Mouse (Mus musculus) liver, embryonic 13.5 days (tissue): ENCODE measurements around the gene Ada. TPM values are rescaled to one million over a fixed set of nuclear protein-coding genes. Genes with fewer than 3 reads are reported as not detected.

Experiments
- ATAC-seq: fragments of 200-750 bp; cut with Nextera tagmentation; 2 replicates; pipeline ENCODE4 v1.8.0; 2017; ENCODE audit warnings: low read depth, mild to moderate bottlenecking, moderate number of reproducible peaks, moderate library complexity
- DNase-seq: peaks from one replicate; pipeline ENCODE4 v3.0.0; 2022
- H3K27ac ChIP-seq: fragments of 300-500 bp; sonication (generic); 2 replicates; pipeline ENCODE4 v1.5.1; 2015; ENCODE audit warnings: moderate library complexity, mild to moderate bottlenecking, inconsistent platforms
- H3K27me3 ChIP-seq: fragments of 300-500 bp; sonication (generic); 2 replicates; pipeline ENCODE4 v1.6.1; 2015; ENCODE audit warnings: mild to moderate bottlenecking, inconsistent platforms
- H3K36me3 ChIP-seq: fragments of 300-500 bp; sonication (generic); 2 replicates; pipeline ENCODE4 v1.6.1; 2015; ENCODE audit warnings: mild to moderate bottlenecking, inconsistent platforms
- H3K4me1 ChIP-seq: fragments of 300-500 bp; sonication (generic); replicated peaks from 2 replicates; pipeline ENCODE4 v1.6.1; 2015; ENCODE audit warnings: inconsistent platforms
- H3K4me2 ChIP-seq: fragments of 300-500 bp; sonication (generic); 2 replicates; pipeline ENCODE4 v1.6.1; 2015; ENCODE audit warnings: inconsistent platforms, mild to moderate bottlenecking, moderate library complexity
- H3K4me3 ChIP-seq: fragments of 300-500 bp; sonication (generic); replicated peaks from 2 replicates; pipeline ENCODE4 v1.5.1; 2015; ENCODE audit warnings: mild to moderate bottlenecking, inconsistent platforms
- H3K9ac ChIP-seq: fragments of 300-500 bp; sonication (generic); 2 replicates; pipeline ENCODE4 v1.6.1; 2015; ENCODE audit warnings: mild to moderate bottlenecking, inconsistent platforms
- H3K9me3 ChIP-seq: fragments of 300-500 bp; sonication (generic); replicated peaks from 2 replicates; pipeline ENCODE4 v1.6.1; 2016; ENCODE audit warnings: inconsistent platforms
- WGBS: fragments of 180-500 bp; shearing (Covaris S2); methylation state at CpG from one replicate; pipeline ENCODE4 v1.1.7; 2015; ENCODE audit not compliant: insufficient replicate concordance; 5-methylcytosine and 5-hydroxymethylcytosine counted together
- polyA plus RNA-seq: library from polyadenylated mRNA; unstranded; fragments of >200 nt; fragmentation: Nextera tagmentation; extraction: Ambion mirVana; gene quantifications from 2 replicates; pipeline ENCODE4 v1.2.1, GENCODE M21; 2015

Ada gene
- polyA plus RNA-seq, 1 experiment from 2014 or later = 5.5 TPM

DNA sequence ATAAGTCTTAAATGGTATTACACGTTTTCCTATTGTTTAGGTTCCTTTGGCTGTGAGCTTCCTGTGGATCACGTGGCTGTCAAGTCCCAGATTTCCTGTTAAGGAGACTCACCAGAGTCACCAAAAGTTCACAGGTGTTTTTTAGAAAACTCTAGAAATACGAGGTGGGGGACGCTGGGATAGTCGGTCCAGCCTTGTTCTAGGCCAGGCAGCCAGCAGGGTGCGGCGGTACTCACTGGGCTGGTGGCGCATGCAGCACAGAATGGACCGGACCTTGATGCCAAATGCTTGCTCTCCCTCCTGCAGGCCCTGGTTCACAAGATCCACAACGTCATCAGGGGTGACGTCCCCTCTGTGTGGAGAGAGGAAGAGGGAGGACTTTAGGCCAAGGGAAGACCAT, 18.0 kb downstream of the Ada start:
- H3K4me2 ChIP-seq = no peak overlapping the region
- no peaks in the 10 kb centered on the region for H3K27me3 ChIP-seq
- DNase-seq (no peak), ATAC-seq (no peak)
- H3K27ac ChIP-seq = no peak overlapping the region
- H3K4me1 ChIP-seq = peaks cover 22% of the 10 kb centered on the region
- H3K9ac ChIP-seq = no peak overlapping the region
- 80% methylated on average over 11 of the region's 11 CpGs for WGBS
- no peak overlapping the region for H3K4me3 ChIP-seq
- H3K36me3 ChIP-seq = peaks cover 28% of the 10 kb centered on the region
- H3K9me3 ChIP-seq = no peaks in the 10 kb centered on the region

DNA sequence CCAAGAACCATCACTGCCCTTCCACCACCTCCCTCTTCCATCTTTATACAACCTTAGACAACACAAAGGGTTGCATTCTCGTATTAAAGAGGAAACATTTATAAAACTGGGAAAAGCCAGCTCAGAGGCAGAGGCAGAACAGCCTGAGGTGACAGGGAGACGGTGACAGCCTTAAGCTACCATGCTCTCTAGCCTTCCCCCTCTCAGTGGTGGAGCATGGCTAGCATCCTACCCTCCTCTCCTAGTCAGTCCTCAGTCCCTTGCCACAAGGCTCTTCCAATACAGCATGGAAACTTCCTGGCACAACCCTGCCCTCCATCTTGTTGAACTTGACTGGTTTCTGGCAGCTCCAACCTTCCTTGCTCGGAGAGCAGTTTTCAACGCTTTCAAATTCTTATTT, 21.7 kb downstream of the Ada start:
- H3K4me2 ChIP-seq = no peak overlapping the region
- H3K27ac ChIP-seq = no peak overlapping the region
- no peaks in the 10 kb centered on the region for H3K27me3 ChIP-seq
- H3K9me3 ChIP-seq = no peaks in the 10 kb centered on the region
- H3K9ac ChIP-seq = no peak overlapping the region
- no peak overlapping the region for H3K4me3 ChIP-seq
- DNase-seq (no peak), ATAC-seq (no peak)
- H3K4me1 ChIP-seq = peaks cover 7% of the 10 kb centered on the region
- WGBS = 86% methylated on average over 4 of the region's 4 CpGs
- H3K36me3 ChIP-seq = peaks cover 59% of the 10 kb centered on the region

DNA sequence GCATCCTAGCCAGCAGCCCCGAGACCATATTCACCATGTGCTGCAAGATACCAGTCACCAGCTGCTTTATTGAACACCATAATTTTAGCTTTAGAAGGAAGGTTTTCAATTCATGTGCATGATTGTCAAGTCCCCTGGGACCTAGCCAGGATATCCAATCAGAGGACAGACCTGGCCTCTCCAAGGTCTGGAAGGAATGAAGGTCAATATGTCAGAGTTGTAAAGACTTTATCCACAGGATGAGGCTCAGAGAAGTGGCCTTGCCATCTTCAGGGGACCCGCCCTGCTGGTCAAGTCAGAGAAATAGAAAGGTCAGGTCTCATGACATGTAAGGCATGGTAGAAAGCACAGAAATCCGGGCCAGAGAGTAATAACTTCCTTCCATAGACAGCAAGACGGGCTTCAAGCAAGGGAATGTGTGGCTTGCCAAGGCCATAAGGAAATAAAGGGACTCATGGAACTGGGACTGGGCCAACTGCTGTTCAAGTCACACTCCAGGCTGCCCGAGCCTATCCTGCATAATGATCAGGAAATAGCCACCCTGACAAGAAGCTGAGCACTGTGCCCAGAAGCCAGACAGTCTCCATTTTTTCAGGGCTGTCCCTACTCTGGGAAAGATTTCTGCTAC, 23.2 kb downstream of the Ada start:
- H3K27me3 ChIP-seq = no peaks in the 10 kb centered on the region
- no peak overlapping the region for H3K4me2 ChIP-seq
- H3K9me3 ChIP-seq = no peaks in the 10 kb centered on the region
- H3K9ac ChIP-seq = no peak overlapping the region
- ATAC-seq = no peak
- H3K36me3 ChIP-seq = peaks cover 69% of the 10 kb centered on the region
- 66% methylated on average over 5 of the region's 5 CpGs for WGBS
- no peak overlapping the region for H3K4me3 ChIP-seq
- no peak for DNase-seq
- no peak overlapping the region for H3K27ac ChIP-seq
- H3K4me1 ChIP-seq = peaks cover 7% of the 10 kb centered on the region

DNA sequence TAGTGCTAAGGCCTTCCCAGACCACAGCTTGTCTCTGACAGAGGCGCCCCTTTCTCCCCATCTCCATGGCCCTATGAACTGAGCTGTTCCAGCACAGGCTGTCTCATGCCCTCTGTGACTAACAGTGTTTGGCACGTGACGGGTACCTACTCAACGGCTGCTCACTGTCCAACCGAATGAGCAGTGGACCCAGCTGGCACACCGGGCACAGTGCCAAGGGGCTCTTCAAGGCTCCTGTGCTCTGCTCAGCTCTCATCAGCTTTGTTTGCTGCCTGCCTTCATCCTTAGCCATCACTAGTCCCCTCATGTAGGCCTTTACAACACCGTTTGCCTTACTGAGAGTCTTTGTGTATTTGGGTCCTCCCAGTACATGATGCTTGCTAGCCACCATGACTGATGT, 27.5 kb downstream of the Ada start:
- Histone ChIP-seq H3K27ac (no peak overlapping the region), H3K4me2 (no peak overlapping the region), H3K9me3 (no peaks in the 10 kb centered on the region), H3K4me1 (peaks cover 20% of the 10 kb centered on the region), H3K9ac (no peak overlapping the region), H3K27me3 (no peaks in the 10 kb centered on the region), H3K36me3 (peaks cover 59% of the 10 kb centered on the region), H3K4me3 (no peak overlapping the region)
- WGBS = 89% methylated on average over 7 of the region's 7 CpGs
- DNase-seq (no peak), ATAC-seq (no peak)

DNA sequence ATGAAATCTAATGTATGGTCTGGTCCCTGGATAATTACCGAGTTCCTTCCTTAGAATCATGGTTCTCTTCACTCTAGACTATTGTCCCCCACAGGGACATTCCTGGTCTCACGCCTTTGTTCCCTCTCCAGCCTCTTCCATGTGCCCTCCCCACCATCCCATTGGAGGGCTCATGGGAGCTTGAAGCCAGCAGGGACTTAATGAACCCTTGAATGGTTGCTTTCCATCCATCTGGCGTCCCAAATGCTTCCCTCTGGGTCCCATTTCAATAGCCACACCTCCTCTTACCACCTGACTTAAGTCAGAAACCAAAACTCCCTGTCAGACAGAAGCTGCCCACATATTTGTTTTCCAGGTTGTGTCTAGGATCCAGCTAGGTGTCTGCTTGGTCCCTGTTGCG, 30.4 kb downstream of the Ada start:
- Histone ChIP-seq H3K27ac (no peak overlapping the region), H3K4me1 (peaks cover 38% of the 10 kb centered on the region), H3K9ac (no peak overlapping the region), H3K27me3 (no peaks in the 10 kb centered on the region), H3K4me3 (no peak overlapping the region), H3K36me3 (peaks cover 38% of the 10 kb centered on the region), H3K4me2 (no peak overlapping the region), H3K9me3 (no peaks in the 10 kb centered on the region)
- WGBS = 42% methylated on average over 4 of the region's 4 CpGs
- ATAC-seq (0 out of 2 replicates have a peak, but pooled peaks have one; percentile 6), DNase-seq (no peak)

DNA sequence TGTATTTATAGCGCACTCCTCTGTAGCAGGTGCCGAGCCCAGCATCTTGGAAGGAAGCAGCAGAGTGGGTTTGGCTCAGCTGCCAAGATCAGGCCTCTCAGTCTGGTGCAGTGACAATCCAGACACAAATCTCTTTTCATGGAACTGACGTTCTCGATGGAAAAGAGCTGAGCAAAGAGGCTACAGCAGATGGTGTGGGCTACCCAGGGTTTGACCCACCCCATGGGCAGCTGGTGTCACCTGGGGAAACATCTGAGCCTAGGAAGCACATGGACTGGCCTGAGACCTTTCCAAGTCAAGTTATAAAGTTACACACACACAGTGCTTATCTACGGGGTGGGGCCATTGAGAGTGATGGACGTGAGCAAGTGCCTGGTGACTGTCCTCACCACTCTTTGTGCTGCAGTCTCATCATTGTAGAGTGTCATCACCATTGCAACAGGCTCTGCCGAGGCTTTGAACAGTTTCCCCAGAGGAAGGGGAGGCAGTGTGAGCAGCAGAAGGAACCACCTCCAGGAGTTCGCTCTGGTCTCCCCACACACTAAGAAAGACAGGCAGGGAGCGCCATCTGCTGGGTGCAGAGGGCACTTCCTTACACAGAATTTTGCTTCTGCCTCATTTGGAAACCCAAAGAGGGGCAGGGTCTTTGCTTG, 31.0 kb downstream of the Ada start:
- Histone ChIP-seq H3K9ac (0 out of 2 replicates have a peak overlapping the region, but pooled peaks have one; percentile 31), H3K36me3 (peaks cover 33% of the 10 kb centered on the region), H3K27ac (peak overlapping the region; percentile 48; the same call in 1 of the 2 replicates), H3K4me2 (peak overlapping the region; percentile 37), H3K4me3 (peak overlapping the region; percentile 17), H3K27me3 (no peaks in the 10 kb centered on the region), H3K9me3 (no peaks in the 10 kb centered on the region), H3K4me1 (peaks cover 39% of the 10 kb centered on the region)
- ATAC-seq (peak; percentile 82), DNase-seq (peak; percentile 68)
- WGBS = 31% methylated on average over 9 of the region's 9 CpGs

DNA sequence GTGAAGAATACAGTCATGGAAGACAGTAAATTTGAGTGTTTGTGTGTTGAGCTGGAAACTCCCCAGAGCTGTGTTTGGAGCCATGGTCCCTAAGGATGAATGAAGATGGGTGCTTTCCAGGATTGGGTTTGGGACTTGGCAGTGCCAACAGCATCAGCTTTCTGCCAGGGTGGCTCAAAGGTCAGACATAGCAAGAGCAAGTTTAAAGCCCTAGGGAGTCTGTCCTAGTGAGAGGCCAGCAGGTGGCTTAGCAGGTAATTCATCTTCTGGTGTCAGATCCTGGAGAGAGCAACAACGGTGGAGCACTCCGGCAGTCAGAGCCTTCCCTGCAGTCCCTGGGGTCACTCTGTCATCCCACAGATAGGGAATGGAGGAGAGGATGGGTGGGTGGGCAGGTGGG, 31.5 kb downstream of the Ada start:
- Histone ChIP-seq H3K9me3 (no peaks in the 10 kb centered on the region), H3K36me3 (peaks cover 28% of the 10 kb centered on the region), H3K4me2 (0 out of 2 replicates have a peak overlapping the region, but pooled peaks have one; percentile 37), H3K27me3 (no peaks in the 10 kb centered on the region), H3K9ac (0 out of 2 replicates have a peak overlapping the region, but pooled peaks have one; percentile 31), H3K4me3 (no peak overlapping the region), H3K4me1 (peaks cover 39% of the 10 kb centered on the region), H3K27ac (peak overlapping the region; percentile 48; the same call in 1 of the 2 replicates)
- 56% methylated on average over 2 of the region's 2 CpGs for WGBS
- ATAC-seq (no peak), DNase-seq (no peak)

DNA sequence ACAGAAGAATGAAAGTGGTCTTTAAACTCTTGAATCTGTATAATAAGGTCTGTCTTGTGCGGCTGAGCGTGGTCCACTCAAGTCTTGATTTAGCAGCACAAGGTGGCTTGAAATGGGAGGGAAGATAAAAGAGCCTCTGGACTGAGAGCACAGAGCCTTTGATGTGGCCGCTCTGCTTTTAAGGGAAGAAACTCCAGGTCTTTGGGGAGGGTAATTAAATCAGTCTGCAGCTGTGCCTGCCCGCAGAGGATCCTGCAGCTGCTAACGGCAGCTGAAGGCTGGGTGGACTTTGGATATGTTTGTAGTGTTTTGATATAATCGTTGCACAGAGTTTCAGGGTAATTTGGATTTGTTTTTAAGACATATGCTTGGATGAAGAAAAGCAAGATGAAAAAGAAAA, 33.2 kb downstream of the Ada start:
- Histone ChIP-seq H3K4me3 (no peak overlapping the region), H3K27ac (0 out of 2 replicates have a peak overlapping the region, but pooled peaks have one; percentile 11), H3K36me3 (peaks cover 16% of the 10 kb centered on the region), H3K4me2 (no peak overlapping the region), H3K9me3 (no peaks in the 10 kb centered on the region), H3K27me3 (no peaks in the 10 kb centered on the region), H3K4me1 (peaks cover 52% of the 10 kb centered on the region), H3K9ac (no peak overlapping the region)
- no peak for DNase-seq
- no peak for ATAC-seq
- WGBS = 65% methylated on average over 6 of the region's 6 CpGs

DNA sequence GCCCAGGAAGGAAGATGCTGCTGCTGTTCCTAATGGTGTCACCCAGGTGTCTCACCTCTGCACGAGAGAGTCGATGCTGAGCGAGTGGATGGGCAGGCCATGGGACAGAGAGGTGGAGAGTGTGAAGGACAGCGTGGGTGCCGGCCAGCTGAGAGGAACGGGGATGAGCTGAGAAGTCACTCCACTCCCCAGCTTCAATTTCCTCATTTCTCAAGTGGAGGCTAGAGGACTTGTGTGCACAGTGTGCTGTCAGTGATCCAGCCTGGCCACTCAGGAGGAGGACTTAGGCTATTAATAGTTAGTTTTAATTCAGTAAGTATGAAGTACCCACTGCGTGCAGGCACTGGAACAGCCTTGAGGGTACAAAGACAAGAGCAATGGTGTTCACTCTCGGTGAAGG, 33.6 kb downstream of the Ada start:
- Histone ChIP-seq H3K4me3 (no peak overlapping the region), H3K9ac (no peak overlapping the region), H3K4me2 (no peak overlapping the region), H3K4me1 (peaks cover 56% of the 10 kb centered on the region), H3K36me3 (peaks cover 16% of the 10 kb centered on the region), H3K27me3 (no peaks in the 10 kb centered on the region), H3K27ac (0 out of 2 replicates have a peak overlapping the region, but pooled peaks have one; percentile 11), H3K9me3 (no peaks in the 10 kb centered on the region)
- no peak for ATAC-seq
- 70% methylated on average over 8 of the region's 8 CpGs for WGBS
- no peak for DNase-seq

DNA sequence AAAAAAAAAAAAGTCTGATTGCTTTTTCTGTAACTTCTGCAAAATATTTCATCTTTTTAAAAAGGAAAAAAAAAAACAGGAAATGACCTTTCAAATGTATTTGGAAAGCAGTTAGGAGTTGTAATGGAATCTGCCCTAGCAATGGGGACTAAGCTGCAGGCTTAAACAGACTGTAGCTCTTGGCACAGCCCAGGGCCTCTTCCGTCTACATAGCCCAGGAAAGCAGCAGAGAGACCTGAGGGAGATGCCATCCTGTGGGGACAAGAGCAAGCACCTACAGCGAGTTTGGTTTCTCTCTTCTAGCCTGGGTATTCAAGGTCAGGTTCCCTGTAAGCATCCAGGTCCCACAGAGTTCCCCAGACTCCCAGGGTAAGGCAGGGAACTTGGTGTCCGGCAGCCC, 36.7 kb downstream of the Ada start:
- peaks cover 14% of the 10 kb centered on the region; the same call in 1 of the 2 replicates for H3K36me3 ChIP-seq
- ATAC-seq = no peak
- no peak for DNase-seq
- no peak overlapping the region for H3K4me3 ChIP-seq
- no peak overlapping the region for H3K4me2 ChIP-seq
- no peaks in the 10 kb centered on the region for H3K27me3 ChIP-seq
- H3K9me3 ChIP-seq = no peaks in the 10 kb centered on the region
- peaks cover 68% of the 10 kb centered on the region for H3K4me1 ChIP-seq
- H3K27ac ChIP-seq = peak overlapping the region; percentile 14; the same call in 1 of the 2 replicates
- 68% methylated on average over 3 of the region's 3 CpGs for WGBS
- no peak overlapping the region for H3K9ac ChIP-seq

DNA sequence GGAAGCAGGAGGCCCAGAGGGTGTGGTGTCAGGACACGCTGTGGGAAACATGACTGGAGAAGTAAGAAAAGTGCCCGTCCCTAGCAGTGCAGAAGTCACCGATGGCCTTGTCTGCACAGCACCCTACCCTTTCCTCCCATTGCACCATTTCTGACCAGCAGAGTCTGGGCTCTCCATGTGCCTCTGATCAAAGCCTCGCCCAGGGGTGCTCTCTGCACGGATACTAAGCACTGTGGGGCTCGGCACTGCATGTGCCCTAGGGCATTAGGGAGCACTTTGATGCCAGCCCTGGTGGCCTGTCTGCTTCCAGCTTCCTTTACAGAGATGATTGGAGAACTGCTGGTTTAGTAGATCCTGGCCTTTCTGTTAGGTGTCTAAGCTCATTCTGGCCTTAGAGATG, 37.2 kb downstream of the Ada start:
- Histone ChIP-seq H3K9ac (peak overlapping the region; percentile 29; the same call in 1 of the 2 replicates), H3K9me3 (no peaks in the 10 kb centered on the region), H3K36me3 (peaks cover 14% of the 10 kb centered on the region; the same call in 1 of the 2 replicates), H3K4me1 (peaks cover 73% of the 10 kb centered on the region), H3K27ac (peak overlapping the region; percentile 67), H3K4me3 (no peak overlapping the region), H3K27me3 (no peaks in the 10 kb centered on the region), H3K4me2 (no peak overlapping the region)
- WGBS = 72% methylated on average over 6 of the region's 6 CpGs
- no peak; the same call in 1 of the 2 replicates for ATAC-seq
- DNase-seq = no peak
